Mouse (Mus musculus): ENCODE results near the gene Smarcc2.

Gene Smarcc2

DNA sequence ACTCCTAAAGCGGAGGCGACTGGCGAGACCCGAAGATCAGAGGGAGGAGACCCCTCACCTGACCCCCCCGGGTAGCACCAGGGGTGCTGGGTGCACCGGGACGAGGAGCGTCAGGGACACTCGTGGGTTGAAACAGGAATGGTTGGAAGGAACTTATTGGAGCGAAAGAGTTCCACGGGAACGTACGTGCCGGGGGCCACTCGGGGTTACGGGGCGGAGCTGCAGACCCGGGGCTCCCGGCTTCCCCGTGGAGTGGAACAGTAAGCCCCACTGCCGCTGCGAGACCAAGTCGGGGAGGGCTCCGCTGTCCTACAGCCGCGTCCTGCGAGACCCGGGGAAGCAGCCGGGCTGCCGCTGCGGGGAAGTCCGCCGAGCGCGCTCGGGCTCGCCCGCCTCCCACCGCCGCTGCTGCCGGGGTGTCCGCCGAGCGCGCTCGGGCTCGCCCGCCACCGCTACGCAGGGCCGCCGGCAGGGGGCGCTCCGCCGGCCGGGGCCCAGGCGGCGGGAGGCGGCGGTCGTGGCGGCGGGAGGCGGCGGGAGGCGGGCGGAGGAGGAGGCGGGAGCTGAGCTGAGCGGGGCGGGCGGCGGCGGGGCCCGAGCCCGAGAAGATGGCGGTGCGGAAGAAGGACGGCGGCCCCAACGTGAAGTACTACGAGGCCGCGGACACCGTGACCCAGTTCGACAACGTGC lies at the start of gene Smarcc2:
Gene Smarcc2, plus strand, starts transcription at position 530 of the 690 bp plus-strand sequence.
- peak; percentile 79 for DNase-seq (ENCODE audit: low spot score)

- peak; percentile 96 for DNase-seq (ENCODE audit: low spot score)
These were observed 49.1 kb upstream of the Smarcc2 start for GRCm38 (mm10) chr10:128409692-128410559.

GRCm38 (mm10) chr10:128410560-128410845 lies 48.5 kb upstream of the Smarcc2 start:
- no peak for DNase-seq (ENCODE audit: low spot score)

DNA sequence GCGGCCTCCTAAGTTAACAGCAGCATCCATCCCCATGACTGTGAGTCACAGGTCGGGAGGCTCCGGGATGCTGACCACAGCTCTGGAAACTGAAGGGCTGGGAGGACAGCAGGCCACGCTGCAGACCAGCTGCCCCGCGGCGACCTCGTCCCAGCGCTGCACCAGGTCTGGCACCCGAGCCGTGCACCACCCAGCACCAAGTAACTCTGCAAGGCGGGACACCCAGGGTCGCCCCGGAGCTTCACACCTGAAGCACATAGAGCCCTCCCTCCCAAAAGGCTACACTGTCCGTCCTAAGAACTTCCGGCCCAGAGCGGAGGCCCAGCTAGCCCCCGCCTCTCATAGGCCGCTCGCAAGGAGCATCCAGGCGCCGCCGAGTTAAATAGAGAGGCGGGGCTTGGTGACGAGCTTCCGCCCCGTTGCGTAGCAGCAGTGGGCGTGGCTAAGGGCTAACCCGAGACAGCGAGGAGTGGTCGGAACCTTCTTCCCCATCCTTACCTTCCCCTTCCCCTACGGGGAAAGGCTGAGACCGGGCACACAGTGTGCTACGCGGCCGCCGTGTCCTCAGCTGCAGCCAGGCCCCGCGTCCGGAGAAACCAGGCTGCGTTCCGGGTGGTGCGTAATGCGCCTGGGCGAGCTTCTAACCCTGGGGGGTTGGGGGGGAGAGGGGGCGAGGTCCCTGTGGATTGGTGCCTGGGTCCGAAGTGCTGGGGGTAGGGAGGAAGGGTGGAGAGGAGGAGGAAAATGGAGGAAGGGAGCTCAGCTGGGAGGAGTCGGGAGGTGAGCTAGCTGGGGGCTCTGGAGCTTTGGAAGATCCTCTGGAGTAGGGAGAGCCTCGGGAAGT lies 47.6 kb upstream of the Smarcc2 start, which contains the start of the genes Nabp2 and Rnf41:
Gene Nabp2, minus strand, starts transcription at position 282 of the 844 bp plus-strand sequence.
Gene Rnf41, plus strand, starts transcription at position 447 of the 844 bp plus-strand sequence.
- DNase-seq (ENCODE audit: low spot score), result peak; percentile 100

DNA sequence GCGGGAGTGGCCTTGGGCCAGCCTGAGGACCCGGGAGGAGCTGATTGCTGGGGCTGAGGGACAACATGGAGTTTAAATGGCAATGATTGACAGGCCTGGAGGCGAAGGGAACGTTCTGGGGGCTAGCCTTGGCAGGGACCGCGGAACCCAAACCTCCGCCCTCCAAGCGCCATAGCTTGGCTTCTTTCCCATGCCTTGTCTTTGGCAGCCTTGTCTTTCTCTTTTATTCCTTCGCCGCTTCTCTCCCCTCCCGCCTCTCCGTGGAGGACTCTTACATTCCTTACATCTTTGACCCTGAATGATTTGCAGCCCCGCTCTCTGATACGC lies 47.0 kb upstream of the Smarcc2 start:
- peak; percentile 42 for DNase-seq (ENCODE audit: low spot score)

GRCm38 (mm10) chr10:128412558-128412957 lies 46.5 kb upstream of the Smarcc2 start:
- DNase-seq (ENCODE audit: low spot score), result no peak

DNA sequence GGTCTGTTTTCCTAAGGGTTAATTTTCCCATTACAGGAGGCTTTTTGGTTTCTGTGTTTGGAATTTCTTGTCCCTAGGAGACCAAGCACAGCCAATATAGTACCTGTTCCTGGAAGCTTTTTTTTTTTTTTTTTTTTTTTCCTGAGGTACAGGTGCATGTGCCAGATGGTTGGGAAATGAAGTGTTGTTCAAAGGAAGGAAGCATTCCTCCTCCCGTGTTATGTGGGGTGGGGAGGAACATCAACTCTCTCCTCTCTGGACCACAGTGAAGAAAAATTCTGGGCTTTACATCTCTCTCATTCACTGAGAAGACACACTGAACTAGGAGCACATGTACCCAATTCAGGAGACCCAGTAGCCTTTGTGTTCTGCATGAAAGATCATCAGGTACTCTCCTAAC lies 46.0 kb upstream of the Smarcc2 start:
- DNase-seq (ENCODE audit: low spot score), result no peak

DNA sequence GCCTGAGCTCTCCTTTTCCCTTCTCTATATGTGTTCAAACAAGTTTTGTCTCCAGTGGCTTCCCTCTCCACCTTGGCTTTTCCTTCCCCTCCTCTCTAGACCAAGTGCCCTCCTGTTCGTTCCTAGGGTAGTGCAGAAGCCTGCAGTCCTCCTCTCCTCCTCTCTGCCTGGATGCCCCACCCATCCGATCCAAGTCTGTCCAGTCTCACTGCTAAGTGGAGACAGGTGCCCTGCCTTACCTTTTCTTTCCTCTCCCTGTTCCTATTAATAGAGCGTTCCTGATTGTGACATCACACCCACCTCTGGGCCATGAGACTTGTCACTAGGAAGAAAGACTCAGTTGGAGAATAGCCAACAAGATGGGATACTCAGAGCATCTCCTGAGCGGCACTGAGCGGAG lies 44.2 kb upstream of the Smarcc2 start:
- no peak for DNase-seq (ENCODE audit: low spot score)

DNA sequence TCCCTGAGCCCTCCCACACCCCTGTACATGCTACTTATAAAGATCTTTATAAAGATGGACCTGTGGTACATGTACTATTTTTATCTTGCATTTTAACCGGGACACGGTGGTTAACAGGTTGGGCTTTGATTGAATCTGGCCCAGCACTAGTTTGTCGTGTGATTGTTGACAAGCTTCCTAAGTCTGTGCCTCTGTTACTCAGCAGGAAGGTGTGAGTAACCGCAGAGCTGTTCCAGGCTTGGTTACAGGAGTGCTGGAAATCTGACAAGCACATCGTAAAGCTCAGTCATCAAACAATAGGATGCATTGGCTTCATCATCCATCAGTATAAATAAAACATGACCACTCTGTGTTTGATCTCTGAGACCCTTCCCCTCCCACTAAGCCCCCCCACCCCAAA lies 36.6 kb upstream of the Smarcc2 start:
- no peak for DNase-seq (ENCODE audit: low spot score)

GRCm38 (mm10) chr10:128424604-128425003 lies 34.4 kb upstream of the Smarcc2 start:
- peak; percentile 18 for DNase-seq (ENCODE audit: low spot score)

- no peak for DNase-seq (ENCODE audit: low spot score)
These were observed 33.8 kb upstream of the Smarcc2 start for GRCm38 (mm10) chr10:128425260-128425659.

- no peak for DNase-seq (ENCODE audit: low spot score)
These were observed 30.0 kb upstream of the Smarcc2 start for GRCm38 (mm10) chr10:128429052-128429451.

DNA sequence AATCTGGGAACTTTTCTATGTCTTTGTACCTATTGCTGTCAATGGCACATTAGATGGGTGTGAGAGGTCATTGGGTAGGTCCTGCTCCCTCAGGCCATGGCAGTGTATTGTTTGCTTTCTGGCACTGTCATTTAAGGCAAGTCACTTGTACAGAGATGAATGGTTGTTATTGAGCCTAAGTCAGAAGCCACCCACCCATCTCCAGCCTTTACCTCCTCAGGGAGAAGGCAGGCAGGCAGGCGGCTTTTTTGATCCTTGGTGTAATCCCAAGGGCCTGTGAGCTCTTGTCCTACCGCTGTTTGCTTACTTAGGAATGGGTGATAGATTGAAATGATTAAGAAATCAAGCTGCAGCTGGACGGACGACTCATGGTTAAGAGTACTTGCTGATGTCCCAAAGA lies 29.6 kb upstream of the Smarcc2 start:
- DNase-seq (ENCODE audit: low spot score), result no peak

DNA sequence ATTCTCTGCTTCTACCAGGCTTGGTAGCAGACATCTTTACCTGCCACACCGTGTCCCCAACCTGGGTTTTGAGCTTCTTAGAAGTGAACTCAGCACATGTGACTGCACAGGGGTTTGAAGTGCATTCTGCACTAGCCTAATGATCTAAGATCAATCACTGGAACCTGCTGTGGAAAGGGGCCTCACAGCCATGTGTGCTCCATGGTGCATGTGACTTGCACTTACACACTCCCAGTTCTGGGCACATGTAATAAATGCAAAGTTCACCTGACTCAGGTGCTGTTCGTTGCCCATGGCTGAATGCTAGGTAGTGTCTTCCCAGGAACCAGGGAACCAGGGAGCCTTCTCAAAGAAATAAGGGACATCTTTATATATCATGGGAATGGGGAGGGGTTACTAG lies 25.6 kb upstream of the Smarcc2 start:
- no peak for DNase-seq (ENCODE audit: low spot score)

DNA sequence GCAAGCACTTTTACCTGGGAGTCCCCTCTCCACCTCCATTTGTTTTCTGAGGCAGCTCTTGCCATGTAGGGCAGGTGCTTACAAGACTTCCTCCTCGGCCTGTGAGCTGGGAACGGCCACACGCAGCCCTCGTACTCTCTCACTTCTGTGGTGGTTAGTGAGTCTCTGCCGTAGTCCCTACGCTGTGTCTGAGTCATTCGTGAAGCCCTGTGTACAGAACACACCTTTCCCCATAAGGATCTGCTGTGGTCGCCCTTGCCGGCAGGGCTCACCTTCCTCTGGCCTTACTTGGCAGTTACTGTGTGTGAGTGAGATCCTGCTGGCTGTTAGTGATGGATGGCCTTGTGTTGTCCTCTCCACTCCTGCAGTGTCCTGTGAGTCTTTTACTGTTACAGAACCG lies 24.4 kb upstream of the Smarcc2 start:
- DNase-seq (ENCODE audit: low spot score), result no peak

- DNase-seq (ENCODE audit: low spot score), result no peak
These were observed 23.7 kb upstream of the Smarcc2 start for GRCm38 (mm10) chr10:128435186-128435823.

DNA sequence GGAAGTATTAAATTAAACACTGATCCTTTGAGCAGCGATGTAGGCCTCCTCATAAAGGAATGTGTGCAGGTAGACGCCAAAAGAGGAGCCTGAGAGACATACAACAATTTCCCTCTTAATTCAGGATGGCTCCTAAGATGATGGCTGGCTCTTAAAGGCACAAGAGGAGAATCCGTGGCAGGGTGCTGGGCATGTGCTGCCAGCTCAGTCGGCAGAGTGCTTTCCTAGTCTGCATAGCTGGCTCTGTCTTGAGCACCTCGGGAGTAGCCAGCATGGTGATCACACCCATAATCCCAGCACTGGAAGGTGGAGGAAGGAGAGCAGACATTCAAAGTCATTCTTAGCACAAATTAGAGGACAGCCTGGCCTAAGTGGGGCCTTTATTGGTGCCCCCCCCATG lies 23.2 kb upstream of the Smarcc2 start:
- no peak for DNase-seq (ENCODE audit: low spot score)

DNA sequence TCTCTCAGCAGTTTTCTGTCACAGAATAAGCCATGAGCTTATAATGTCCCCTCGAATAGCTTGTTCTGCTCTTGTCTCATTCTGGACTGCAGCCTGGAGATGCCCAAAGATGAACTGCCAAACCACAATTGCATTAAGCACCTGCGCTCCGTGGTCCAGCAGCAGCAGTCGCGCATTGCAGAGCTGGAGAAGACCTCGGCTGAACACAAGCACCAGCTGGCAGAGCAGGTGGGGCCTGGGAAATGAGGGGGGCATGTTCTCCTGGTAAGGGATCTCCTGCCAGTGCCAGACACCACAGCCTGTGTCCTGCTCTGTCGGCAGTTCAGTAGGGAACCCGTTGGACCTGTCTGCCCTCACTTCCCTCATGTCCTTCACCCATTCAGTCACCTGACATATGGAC lies 22.7 kb upstream of the Smarcc2 start:
- no peak for DNase-seq (ENCODE audit: low spot score)

- DNase-seq (ENCODE audit: low spot score), result no peak
These were observed 20.3 kb upstream of the Smarcc2 start for GRCm38 (mm10) chr10:128438675-128439279.

- peak; percentile 20 for DNase-seq (ENCODE audit: low spot score)
These were observed 18.6 kb upstream of the Smarcc2 start for GRCm38 (mm10) chr10:128440407-128440806.

- DNase-seq (ENCODE audit: low spot score), result no peak
These were observed 17.5 kb upstream of the Smarcc2 start for GRCm38 (mm10) chr10:128441324-128442119.

Data from embryo, embryonic 10 days (tissue).